Mouse (Mus musculus) heart, embryonic 11.5 days (tissue): ENCODE results near the gene Drosha. TPM values are rescaled to one million over a fixed set of nuclear protein-coding genes. Genes with fewer than 3 reads are reported as not detected.

Experiments
- ATAC-seq: fragments of 200-750 bp; cut with Nextera tagmentation; replicated peaks from 2 replicates; pipeline ENCODE4 v1.8.0; 2017; ENCODE audit warnings: moderate library complexity; ENCODE audit not compliant: insufficient number of reproducible peaks, low FRiP score, low TSS enrichment
- H3K27ac ChIP-seq: fragments of 300-500 bp; sonication (generic); 2 replicates; pipeline ENCODE4 v1.5.1; 2014; ENCODE audit warnings: mild to moderate bottlenecking, low read depth, low read length
- H3K27me3 ChIP-seq: fragments of 300-500 bp; sonication (generic); 2 replicates; pipeline ENCODE4 v1.6.1; 2014; ENCODE audit warnings: mild to moderate bottlenecking, low read length, mixed read lengths; ENCODE audit not compliant: control insufficient read depth, insufficient read depth
- H3K36me3 ChIP-seq: fragments of 300-500 bp; sonication (generic); 2 replicates; pipeline ENCODE4 v1.6.1; 2014; ENCODE audit warnings: mild to moderate bottlenecking, low read length, moderate library complexity, mixed read lengths; ENCODE audit not compliant: control insufficient read depth, insufficient read depth
- H3K4me1 ChIP-seq: fragments of 300-500 bp; sonication (generic); 2 replicates; pipeline ENCODE4 v1.6.1; 2014; ENCODE audit warnings: low read length; ENCODE audit not compliant: control insufficient read depth, insufficient read depth
- H3K4me2 ChIP-seq: fragments of 300-500 bp; sonication (generic); 2 replicates; pipeline ENCODE4 v1.6.1; 2014; ENCODE audit warnings: mild to moderate bottlenecking, moderate library complexity
- H3K4me3 ChIP-seq: fragments of 300-500 bp; sonication (generic); 2 replicates; pipeline ENCODE4 v1.5.1; 2014; ENCODE audit warnings: low read depth, low read length
- H3K9ac ChIP-seq: fragments of 300-500 bp; sonication (generic); 2 replicates; pipeline ENCODE4 v1.6.1; 2014; ENCODE audit warnings: mild to moderate bottlenecking, low read depth, low read length, moderate library complexity
- H3K9me3 ChIP-seq: fragments of 300-500 bp; sonication (generic); replicated peaks from 2 replicates; pipeline ENCODE4 v1.6.1; 2016; ENCODE audit warnings: low read length; ENCODE audit not compliant: control insufficient read depth
- WGBS: fragments of 180-500 bp; shearing (Covaris S2); extraction: QIAGEN DNeasy Blood & Tissue Kit; methylation state at CpG from one replicate; pipeline ENCODE4 v1.1.7; 2014; ENCODE audit not compliant: insufficient replicate concordance; 5-methylcytosine and 5-hydroxymethylcytosine counted together
- polyA plus RNA-seq: library from polyadenylated mRNA; unstranded; fragments of >200 nt; fragmentation: Nextera tagmentation; extraction: Ambion mirVana; gene quantifications from 2 replicates; pipeline ENCODE4 v1.2.1, GENCODE M21; 2014

Drosha gene
- polyA plus RNA-seq, 1 experiment from 2014 or later, result 34.6 TPM

GRCm38 (mm10) chr15:12840737-12841136 is 16.1 kb downstream of the Drosha start:
- peaks cover 27% of the 10 kb centered on the region for H3K36me3 ChIP-seq
- H3K4me1 ChIP-seq, result no peaks in the 10 kb centered on the region
- no peak overlapping the region for H3K4me2 ChIP-seq
- no peak overlapping the region for H3K27ac ChIP-seq
- 91% methylated on average over 11 of the region's 11 CpGs for WGBS
- no peaks in the 10 kb centered on the region for H3K9me3 ChIP-seq
- H3K9ac ChIP-seq, result no peak overlapping the region
- no peaks in the 10 kb centered on the region for H3K27me3 ChIP-seq
- no peak overlapping the region for H3K4me3 ChIP-seq
- ATAC-seq, result no peak

- no peak overlapping the region for H3K9ac ChIP-seq
- H3K27ac ChIP-seq, result no peak overlapping the region
- no peaks in the 10 kb centered on the region for H3K9me3 ChIP-seq
- no peak for ATAC-seq
- no peaks in the 10 kb centered on the region for H3K27me3 ChIP-seq
- H3K4me2 ChIP-seq, result no peak overlapping the region
- H3K36me3 ChIP-seq, result peaks cover 32% of the 10 kb centered on the region
- H3K4me3 ChIP-seq, result no peak overlapping the region
- 76% methylated on average over 7 of the region's 7 CpGs for WGBS
- H3K4me1 ChIP-seq, result no peaks in the 10 kb centered on the region
Measured at GRCm38 (mm10) chr15:12842833-12843232, 18.2 kb downstream of the Drosha start.

GRCm38 (mm10) chr15:12848196-12848975 is 23.8 kb downstream of the Drosha start:
- WGBS, result 77% methylated on average over 11 of the region's 11 CpGs
- H3K9me3 ChIP-seq, result no peaks in the 10 kb centered on the region
- H3K9ac ChIP-seq, result no peak overlapping the region
- H3K36me3 ChIP-seq, result peaks cover 16% of the 10 kb centered on the region
- ATAC-seq, result no peak
- H3K27ac ChIP-seq, result no peak overlapping the region
- H3K4me1 ChIP-seq, result no peaks in the 10 kb centered on the region
- no peaks in the 10 kb centered on the region for H3K27me3 ChIP-seq
- no peak overlapping the region for H3K4me2 ChIP-seq
- H3K4me3 ChIP-seq, result no peak overlapping the region

- Histone ChIP-seq H3K4me3 (no peak overlapping the region), H3K27ac (no peak overlapping the region), H3K9ac (no peak overlapping the region), H3K27me3 (no peaks in the 10 kb centered on the region), H3K36me3 (peaks cover 16% of the 10 kb centered on the region), H3K4me2 (no peak overlapping the region), H3K4me1 (no peaks in the 10 kb centered on the region), H3K9me3 (no peaks in the 10 kb centered on the region)
- ATAC-seq, result no peak
- 81% methylated on average over 4 of the region's 4 CpGs for WGBS
Measured at GRCm38 (mm10) chr15:12849373-12849772, 24.8 kb downstream of the Drosha start.

GRCm38 (mm10) chr15:12853471-12853870 is 28.9 kb downstream of the Drosha start:
- Histone ChIP-seq H3K4me1 (peaks cover 5% of the 10 kb centered on the region; the same call in 1 of the 2 replicates), H3K9me3 (no peaks in the 10 kb centered on the region), H3K9ac (no peak overlapping the region), H3K36me3 (peaks cover 13% of the 10 kb centered on the region), H3K27me3 (no peaks in the 10 kb centered on the region), H3K27ac (no peak overlapping the region), H3K4me2 (no peak overlapping the region), H3K4me3 (no peak overlapping the region)
- ATAC-seq, result no peak
- WGBS, result 95% methylated on average over 8 of the region's 8 CpGs

GRCm38 (mm10) chr15:12856780-12857179 is 32.2 kb downstream of the Drosha start:
- no peak overlapping the region for H3K4me3 ChIP-seq
- H3K27me3 ChIP-seq, result no peaks in the 10 kb centered on the region
- no peak overlapping the region for H3K9ac ChIP-seq
- whole genome bisulfite sequencing, result 93% methylated on average over 6 of the region's 6 CpGs
- ATAC-seq, result no peak
- no peak overlapping the region for H3K4me2 ChIP-seq
- H3K9me3 ChIP-seq, result no peaks in the 10 kb centered on the region
- no peak overlapping the region for H3K27ac ChIP-seq
- H3K4me1 ChIP-seq, result peaks cover 7% of the 10 kb centered on the region; the same call in 1 of the 2 replicates
- H3K36me3 ChIP-seq, result peaks cover 12% of the 10 kb centered on the region

- Histone ChIP-seq H3K4me3 (no peak overlapping the region), H3K4me2 (no peak overlapping the region), H3K27me3 (no peaks in the 10 kb centered on the region), H3K4me1 (peaks cover 7% of the 10 kb centered on the region; the same call in 1 of the 2 replicates), H3K36me3 (peaks cover 12% of the 10 kb centered on the region), H3K9me3 (no peaks in the 10 kb centered on the region), H3K27ac (no peak overlapping the region), H3K9ac (no peak overlapping the region)
- WGBS, result 60% methylated on average over 12 of the region's 12 CpGs
- ATAC-seq, result 0 out of 2 replicates have a peak, but pooled peaks have one; percentile 48
Measured at GRCm38 (mm10) chr15:12857840-12858516, 33.4 kb downstream of the Drosha start.

GRCm38 (mm10) chr15:12858645-12859044 is 34.0 kb downstream of the Drosha start:
- Histone ChIP-seq H3K4me3 (no peak overlapping the region), H3K36me3 (peaks cover 11% of the 10 kb centered on the region), H3K4me1 (peaks cover 7% of the 10 kb centered on the region; the same call in 1 of the 2 replicates), H3K27ac (no peak overlapping the region), H3K4me2 (no peak overlapping the region), H3K9me3 (no peaks in the 10 kb centered on the region), H3K9ac (no peak overlapping the region), H3K27me3 (no peaks in the 10 kb centered on the region)
- ATAC-seq, result no peak
- WGBS, result 87% methylated on average over 3 of the region's 3 CpGs
